Mouse (Mus musculus): Measurements from ENCODE around the gene Gnb1l. TPM values are rescaled to one million over a fixed set of nuclear protein-coding genes. Genes with fewer than 3 reads are reported as not detected.

The Gnb1l gene
- polyA plus RNA-seq, 1 experiment from 2014 or later: 16.7 TPM

DNA sequence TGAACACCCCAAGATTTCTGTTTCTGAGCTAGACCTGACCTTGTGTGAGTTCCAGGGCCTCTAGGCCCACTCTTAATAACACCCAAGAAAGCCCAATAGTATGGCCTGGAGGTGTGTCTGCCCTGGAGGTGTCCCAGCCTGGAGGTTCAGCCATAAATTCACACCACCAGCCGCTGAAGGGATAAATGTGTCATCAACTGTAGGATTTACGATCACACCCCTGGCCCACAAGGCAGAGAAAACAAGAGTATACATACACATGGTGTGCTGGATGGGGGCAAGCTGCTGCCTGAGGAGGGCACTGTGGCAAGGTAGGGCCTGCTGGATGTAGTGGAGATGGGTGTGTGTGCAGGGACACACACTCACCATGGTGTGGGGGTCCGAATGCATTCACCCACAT, 114.8 kb downstream of the Gnb1l start:
- no peak for ATAC-seq (ENCODE audit: low FRiP score, low read depth)
- WGBS: 90% methylated on average over 3 of the region's 3 CpGs

More for the DNA sequence above, 114.8 kb downstream of the Gnb1l start:
- Histone ChIP-seq H3K4me1 (replicated peaks) (peaks cover 8% of the 10 kb centered on the region; the same call in 1 of the 2 replicates), H3K36me3 (no peaks in the 10 kb centered on the region), H3K4me3 (no peak overlapping the region), H3K4me2 (no peak overlapping the region), H3K9me3 (no peaks in the 10 kb centered on the region), H3K27me3 (peaks cover 23% of the 10 kb centered on the region), H3K9ac (no peak overlapping the region), H3K27ac (replicated peaks) (no peak overlapping the region)

Other genes starting within 250 kb of the Gnb1l start
- gene Ranbp1, start 250.0 kb upstream of the Gnb1l start, polyA plus RNA-seq (2015; fragmentation: Nextera tagmentation; extraction: Ambion mirVana): 373 and 402 TPM in 2 replicates
- 2.2 and 6.0 TPM in 2 replicates for gene Gm49776, start 240.4 kb upstream of the Gnb1l start, polyA plus RNA-seq (2015; fragmentation: Nextera tagmentation; extraction: Ambion mirVana)
- gene Dgcr8, start 209.5 kb upstream of the Gnb1l start, polyA plus RNA-seq (2015; fragmentation: Nextera tagmentation; extraction: Ambion mirVana): 29.5 and 30.9 TPM in 2 replicates
- 92.5 and 94.0 TPM in 2 replicates for gene Tango2, start 150.6 kb upstream of the Gnb1l start, polyA plus RNA-seq (2015; fragmentation: Nextera tagmentation; extraction: Ambion mirVana)
- 78.7 and 81.3 TPM in 2 replicates for gene Arvcf, start 150.5 kb upstream of the Gnb1l start, polyA plus RNA-seq (2015; fragmentation: Nextera tagmentation; extraction: Ambion mirVana)
- 31.0 and 31.7 TPM in 2 replicates for gene Txnrd2, start 72.3 kb upstream of the Gnb1l start, polyA plus RNA-seq (2015; fragmentation: Nextera tagmentation; extraction: Ambion mirVana)
- 106 and 113 TPM in 2 replicates for gene Comt, start 71.9 kb upstream of the Gnb1l start, polyA plus RNA-seq (2015; fragmentation: Nextera tagmentation; extraction: Ambion mirVana)
- 2.9 and 3.4 TPM in 2 replicates for gene Rtl10, start 188 bp downstream of the Gnb1l start, polyA plus RNA-seq (2015; fragmentation: Nextera tagmentation; extraction: Ambion mirVana)
- gene Tbx1, start 92.0 kb downstream of the Gnb1l start, polyA plus RNA-seq (2015; fragmentation: Nextera tagmentation; extraction: Ambion mirVana): 1.1 and 1.2 TPM in 2 replicates
- 11.8 and 14.8 TPM in 2 replicates for gene Gp1bb, start 123.7 kb downstream of the Gnb1l start, polyA plus RNA-seq (2015; fragmentation: Nextera tagmentation; extraction: Ambion mirVana)
- gene Gm49601, start 127.7 kb downstream of the Gnb1l start, polyA plus RNA-seq (2015; fragmentation: Nextera tagmentation; extraction: Ambion mirVana): 14.8 and 18.8 TPM in 2 replicates
- 192 and 212 TPM in 2 replicates for gene Sept5, start 131.2 kb downstream of the Gnb1l start, polyA plus RNA-seq (2015; fragmentation: Nextera tagmentation; extraction: Ambion mirVana)

Data from hindbrain, embryonic 15.5 days (tissue).